Mouse (Mus musculus): Measurements from ENCODE around the gene Aldh1a1. TPM values are rescaled to one million over a fixed set of nuclear protein-coding genes. Genes with fewer than 3 reads are reported as not detected.
A peak's percentile ranks its signal among the peaks of the same experiment; 100 is the strongest.

Aldh1a1 gene
- 36.3 and 37.7 TPM in 2 replicates for polyA plus RNA-seq (2015; fragmentation: Nextera tagmentation; extraction: Ambion mirVana)

DNA sequence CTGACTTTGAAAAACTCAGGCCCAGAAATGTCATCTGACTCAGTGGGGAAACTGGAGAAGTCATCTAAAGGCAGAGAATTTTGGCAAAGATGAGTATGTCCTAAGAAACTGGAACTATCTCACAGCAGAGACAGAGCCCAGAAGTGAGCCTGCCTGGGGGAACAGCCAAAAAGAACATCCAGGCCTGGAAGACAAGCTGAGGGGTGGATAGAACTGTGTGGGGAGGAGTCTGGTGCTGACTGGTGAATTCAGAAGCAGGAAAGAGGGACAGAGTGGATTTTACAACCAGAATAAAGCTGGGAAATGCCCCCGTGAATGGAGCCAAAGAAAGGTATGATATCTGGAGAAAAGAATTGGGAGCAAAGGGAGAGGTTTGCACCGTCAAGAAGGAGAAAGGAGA is at the start of gene Aldh1a1:
Gene Aldh1a1 (plus strand): TSS at position 225 of the 400 bp plus-strand sequence.
- H3K27ac ChIP-seq (ENCODE audit: low read length), result peak within 1 kb of the TSS; percentile 57; the same call in 1 of the 2 replicates
- H3K36me3 ChIP-seq (ENCODE audit: control insufficient read depth, insufficient read depth, low read length), result no peaks in the 10 kb centered on the region
- no peaks in the 10 kb centered on the region for H3K4me1 ChIP-seq (ENCODE audit: control insufficient read depth, insufficient read depth, low read length)
- H3K27me3 ChIP-seq (ENCODE audit: control insufficient read depth, insufficient read depth, low read length), result no peaks in the 10 kb centered on the region
- 72% methylated on average over 2 of the region's 2 CpGs for WGBS
- no peak within 1 kb of the TSS for H3K4me3 ChIP-seq (replicated peaks; ENCODE audit: low read length)
- no peak within 1 kb of the TSS for H3K4me2 ChIP-seq (ENCODE audit: low read depth, low read length)
- H3K9ac ChIP-seq (ENCODE audit: low read length), result no peak within 1 kb of the TSS
- no peaks in the 10 kb centered on the region for H3K9me3 ChIP-seq (replicated peaks; ENCODE audit: control insufficient read depth, low read length)
- 0 out of 2 replicates have a peak, but pooled peaks have one; percentile 37 for ATAC-seq (ENCODE audit: insufficient read depth, low FRiP score)

DNA sequence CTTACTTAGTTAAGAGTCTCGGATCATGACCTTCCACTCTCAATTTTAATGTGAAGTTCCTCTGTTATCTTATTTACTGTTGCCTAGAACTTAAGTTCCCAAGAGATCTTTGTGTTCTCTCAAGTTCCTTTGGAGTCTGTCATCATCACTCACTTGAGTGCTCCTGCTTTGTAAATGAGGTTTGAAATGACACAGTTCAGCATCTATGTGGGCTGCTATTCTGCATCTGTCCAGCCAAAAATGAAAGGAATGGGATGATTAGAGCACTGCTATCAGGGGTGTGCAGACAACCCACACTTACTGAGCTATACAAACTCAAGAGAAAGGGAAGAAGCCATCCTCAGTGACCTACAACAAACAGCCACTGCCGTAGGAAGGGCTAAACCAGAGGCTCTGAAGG is 44.7 kb upstream of the Aldh1a1 start:
- Histone ChIP-seq H3K9me3 (replicated peaks; ENCODE audit: control insufficient read depth, low read length) (no peaks in the 10 kb centered on the region), H3K9ac (ENCODE audit: low read length) (no peak overlapping the region), H3K36me3 (ENCODE audit: control insufficient read depth, insufficient read depth, low read length) (no peaks in the 10 kb centered on the region), H3K27ac (ENCODE audit: low read length) (no peak overlapping the region), H3K4me2 (ENCODE audit: low read depth, low read length) (no peak overlapping the region), H3K4me3 (replicated peaks; ENCODE audit: low read length) (no peak overlapping the region), H3K27me3 (ENCODE audit: control insufficient read depth, insufficient read depth, low read length) (no peaks in the 10 kb centered on the region), H3K4me1 (ENCODE audit: control insufficient read depth, insufficient read depth, low read length) (no peaks in the 10 kb centered on the region)
- WGBS, result 63% methylated on average over 2 of the region's 2 CpGs
- ATAC-seq (ENCODE audit: insufficient read depth, low FRiP score), result no peak

DNA sequence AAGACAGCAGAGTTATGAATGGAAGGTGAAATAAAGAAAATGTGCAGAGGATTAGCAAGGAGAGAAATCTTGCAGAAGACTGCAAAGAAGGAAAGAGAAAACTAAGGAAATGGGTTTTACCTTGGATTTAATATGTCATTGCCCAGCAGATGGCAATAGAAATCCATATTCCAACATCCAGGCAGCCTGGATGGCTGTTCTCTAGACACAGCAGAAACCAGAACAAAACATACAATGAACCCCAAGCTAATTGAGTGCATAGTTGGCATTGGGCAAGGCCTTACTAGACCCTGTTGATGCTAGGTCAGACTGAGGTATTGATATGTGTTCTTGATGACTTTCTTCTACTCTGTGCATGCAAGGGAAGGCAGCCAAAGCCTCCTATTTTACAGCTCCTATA is 43.0 kb upstream of the Aldh1a1 start:
- no peak overlapping the region for H3K27ac ChIP-seq (ENCODE audit: low read length)
- ATAC-seq (ENCODE audit: insufficient read depth, low FRiP score), result no peak
- H3K4me1 ChIP-seq (ENCODE audit: control insufficient read depth, insufficient read depth, low read length), result no peaks in the 10 kb centered on the region
- no peak overlapping the region for H3K9ac ChIP-seq (ENCODE audit: low read length)
- no peaks in the 10 kb centered on the region for H3K27me3 ChIP-seq (ENCODE audit: control insufficient read depth, insufficient read depth, low read length)
- no peak overlapping the region for H3K4me2 ChIP-seq (ENCODE audit: low read depth, low read length)
- H3K9me3 ChIP-seq (replicated peaks; ENCODE audit: control insufficient read depth, low read length), result no peaks in the 10 kb centered on the region
- H3K36me3 ChIP-seq (ENCODE audit: control insufficient read depth, insufficient read depth, low read length), result no peaks in the 10 kb centered on the region
- no peak overlapping the region for H3K4me3 ChIP-seq (replicated peaks; ENCODE audit: low read length)

DNA sequence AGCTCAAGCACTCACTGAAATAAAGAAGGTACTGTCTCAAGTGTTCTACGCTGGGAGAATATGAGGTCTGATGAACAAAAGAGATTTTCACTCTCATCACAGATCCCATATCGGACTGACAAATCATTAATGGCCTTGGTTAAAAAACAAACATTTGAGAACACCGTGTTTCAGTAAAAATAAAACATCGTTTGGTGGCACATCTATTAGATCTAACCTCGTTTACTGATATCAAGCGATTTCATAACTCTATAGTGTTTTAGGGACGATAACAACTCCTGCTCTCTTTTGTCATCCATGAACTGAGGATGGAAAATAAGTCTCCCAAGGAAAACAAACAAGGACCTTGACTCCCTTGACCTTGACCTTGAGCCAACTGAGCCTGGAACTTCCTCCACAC is 41.5 kb upstream of the Aldh1a1 start:
- Histone ChIP-seq H3K4me3 (replicated peaks; ENCODE audit: low read length) (no peak overlapping the region), H3K36me3 (ENCODE audit: control insufficient read depth, insufficient read depth, low read length) (no peaks in the 10 kb centered on the region), H3K9me3 (replicated peaks; ENCODE audit: control insufficient read depth, low read length) (no peaks in the 10 kb centered on the region), H3K4me1 (ENCODE audit: control insufficient read depth, insufficient read depth, low read length) (no peaks in the 10 kb centered on the region), H3K27ac (ENCODE audit: low read length) (no peak overlapping the region), H3K4me2 (ENCODE audit: low read depth, low read length) (no peak overlapping the region), H3K9ac (ENCODE audit: low read length) (no peak overlapping the region), H3K27me3 (ENCODE audit: control insufficient read depth, insufficient read depth, low read length) (no peaks in the 10 kb centered on the region)
- no peak for ATAC-seq (ENCODE audit: insufficient read depth, low FRiP score)
- WGBS, result 74% methylated on average over 7 of the region's 7 CpGs

DNA sequence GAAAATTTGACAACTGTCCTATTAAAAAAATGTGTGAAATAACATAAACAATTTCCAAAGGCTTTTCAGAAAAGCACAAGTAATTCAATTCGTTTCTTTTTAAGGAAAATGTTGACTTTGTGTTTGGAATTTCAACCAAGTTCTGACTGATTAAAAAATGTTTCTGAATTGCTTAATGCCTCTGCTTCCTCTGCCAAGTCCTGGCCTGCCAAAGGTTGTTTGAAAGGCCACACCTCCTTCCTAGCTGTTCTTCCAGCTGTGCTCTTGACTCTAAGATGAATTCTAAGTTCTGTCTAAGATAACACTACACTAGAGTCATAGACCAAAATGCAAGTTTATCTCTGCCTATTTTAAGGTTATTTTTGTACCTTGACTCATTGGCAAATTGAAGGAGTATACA is 8.0 kb upstream of the Aldh1a1 start:
- peak; percentile 56; the same call in 1 of the 2 replicates for ATAC-seq (ENCODE audit: insufficient read depth, low FRiP score)
- H3K36me3 ChIP-seq (ENCODE audit: control insufficient read depth, insufficient read depth, low read length), result no peaks in the 10 kb centered on the region
- H3K4me3 ChIP-seq (replicated peaks; ENCODE audit: low read length), result no peak overlapping the region
- WGBS, result 40% methylated on average over 1 of the region's 1 CpGs
- no peaks in the 10 kb centered on the region for H3K4me1 ChIP-seq (ENCODE audit: control insufficient read depth, insufficient read depth, low read length)
- no peak overlapping the region for H3K27ac ChIP-seq (ENCODE audit: low read length)
- no peaks in the 10 kb centered on the region for H3K27me3 ChIP-seq (ENCODE audit: control insufficient read depth, insufficient read depth, low read length)
- H3K9me3 ChIP-seq (replicated peaks; ENCODE audit: control insufficient read depth, low read length), result no peaks in the 10 kb centered on the region
- H3K4me2 ChIP-seq (ENCODE audit: low read depth, low read length), result no peak overlapping the region
- no peak overlapping the region for H3K9ac ChIP-seq (ENCODE audit: low read length)

DNA sequence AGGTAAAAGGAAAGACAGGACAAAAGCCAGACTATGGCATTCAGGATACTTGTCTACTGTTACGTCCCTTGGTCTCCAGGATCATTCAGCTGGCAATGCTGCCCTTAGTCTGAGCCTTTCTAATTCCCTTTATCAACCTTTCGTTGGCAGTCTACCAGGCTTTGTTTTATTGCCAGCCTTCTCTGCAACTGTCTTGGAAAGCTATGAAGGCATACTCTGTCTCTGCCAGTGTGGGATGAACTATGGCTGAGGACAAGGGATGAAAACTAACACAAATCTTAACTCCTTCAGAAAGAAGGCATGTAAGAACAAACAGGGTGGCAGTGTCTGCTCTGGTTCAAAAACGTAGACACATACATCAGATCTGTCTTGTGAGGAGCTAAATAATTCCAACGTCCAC is 565 bp upstream of the Aldh1a1 start:
- 54% methylated on average over 4 of the region's 4 CpGs for WGBS
- no peaks in the 10 kb centered on the region for H3K36me3 ChIP-seq (ENCODE audit: control insufficient read depth, insufficient read depth, low read length)
- H3K4me2 ChIP-seq (ENCODE audit: low read depth, low read length), result no peak overlapping the region

DNA sequence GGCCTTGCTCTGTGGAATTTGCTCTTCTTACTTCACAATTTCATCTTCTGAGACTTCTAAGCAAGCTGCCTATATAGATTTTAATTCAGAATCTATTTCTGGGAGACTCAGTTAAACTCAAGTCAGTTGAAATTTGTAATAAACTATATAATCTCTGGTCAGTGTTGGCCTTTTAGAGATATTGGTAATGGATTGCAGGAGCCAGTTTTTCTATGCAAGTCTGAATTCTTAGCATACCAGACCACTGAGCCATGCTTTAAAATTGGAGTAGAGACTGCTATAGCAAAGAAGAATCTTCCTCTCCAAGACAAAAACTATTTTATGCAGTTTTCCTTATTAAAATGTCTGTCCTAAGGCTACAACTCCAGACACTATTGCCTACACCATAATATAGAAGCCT is 4.0 kb downstream of the Aldh1a1 start:
- Histone ChIP-seq H3K4me1 (ENCODE audit: control insufficient read depth, insufficient read depth, low read length) (no peaks in the 10 kb centered on the region), H3K36me3 (ENCODE audit: control insufficient read depth, insufficient read depth, low read length) (no peaks in the 10 kb centered on the region), H3K9ac (ENCODE audit: low read length) (no peak overlapping the region), H3K27me3 (ENCODE audit: control insufficient read depth, insufficient read depth, low read length) (no peaks in the 10 kb centered on the region), H3K27ac (ENCODE audit: low read length) (no peak overlapping the region), H3K4me3 (replicated peaks; ENCODE audit: low read length) (no peak overlapping the region), H3K4me2 (ENCODE audit: low read depth, low read length) (no peak overlapping the region), H3K9me3 (replicated peaks; ENCODE audit: control insufficient read depth, low read length) (no peaks in the 10 kb centered on the region)
- no peak for ATAC-seq (ENCODE audit: insufficient read depth, low FRiP score)

More for the DNA sequence above, 565 bp upstream of the Aldh1a1 start:
- H3K9me3 ChIP-seq (replicated peaks; ENCODE audit: control insufficient read depth, low read length), result no peaks in the 10 kb centered on the region
- H3K27me3 ChIP-seq (ENCODE audit: control insufficient read depth, insufficient read depth, low read length), result no peaks in the 10 kb centered on the region
- H3K4me1 ChIP-seq (ENCODE audit: control insufficient read depth, insufficient read depth, low read length), result no peaks in the 10 kb centered on the region
- no peak for ATAC-seq (ENCODE audit: insufficient read depth, low FRiP score)
- no peak overlapping the region for H3K9ac ChIP-seq (ENCODE audit: low read length)
- H3K27ac ChIP-seq (ENCODE audit: low read length), result no peak overlapping the region
- H3K4me3 ChIP-seq (replicated peaks; ENCODE audit: low read length), result no peak overlapping the region

DNA sequence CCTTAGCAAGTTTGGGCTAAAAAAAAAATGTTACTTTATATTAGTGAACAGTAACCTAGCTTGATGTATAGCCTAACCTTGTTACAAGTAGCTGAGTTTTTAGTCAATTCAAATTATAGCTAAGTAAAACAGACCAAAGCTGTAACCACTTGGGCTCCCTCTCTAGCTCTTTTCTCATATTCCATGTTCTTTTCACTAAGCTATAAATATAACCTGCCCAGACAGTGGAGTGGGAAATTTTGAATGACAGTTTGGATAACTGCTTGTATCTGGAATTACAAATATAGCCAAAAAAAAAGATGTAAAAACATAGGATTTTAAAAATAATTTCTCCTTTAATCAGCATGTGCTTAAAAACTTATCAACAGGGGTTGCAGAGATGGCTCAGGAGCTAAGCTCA is 12.8 kb downstream of the Aldh1a1 start:
- no peaks in the 10 kb centered on the region for H3K9me3 ChIP-seq (replicated peaks; ENCODE audit: control insufficient read depth, low read length)
- no peaks in the 10 kb centered on the region for H3K27me3 ChIP-seq (ENCODE audit: control insufficient read depth, insufficient read depth, low read length)
- no peak for ATAC-seq (ENCODE audit: insufficient read depth, low FRiP score)
- H3K9ac ChIP-seq (ENCODE audit: low read length), result no peak overlapping the region
- no peaks in the 10 kb centered on the region for H3K4me1 ChIP-seq (ENCODE audit: control insufficient read depth, insufficient read depth, low read length)
- no peak overlapping the region for H3K27ac ChIP-seq (ENCODE audit: low read length)
- no peak overlapping the region for H3K4me2 ChIP-seq (ENCODE audit: low read depth, low read length)
- H3K4me3 ChIP-seq (replicated peaks; ENCODE audit: low read length), result no peak overlapping the region
- H3K36me3 ChIP-seq (ENCODE audit: control insufficient read depth, insufficient read depth, low read length), result no peaks in the 10 kb centered on the region

DNA sequence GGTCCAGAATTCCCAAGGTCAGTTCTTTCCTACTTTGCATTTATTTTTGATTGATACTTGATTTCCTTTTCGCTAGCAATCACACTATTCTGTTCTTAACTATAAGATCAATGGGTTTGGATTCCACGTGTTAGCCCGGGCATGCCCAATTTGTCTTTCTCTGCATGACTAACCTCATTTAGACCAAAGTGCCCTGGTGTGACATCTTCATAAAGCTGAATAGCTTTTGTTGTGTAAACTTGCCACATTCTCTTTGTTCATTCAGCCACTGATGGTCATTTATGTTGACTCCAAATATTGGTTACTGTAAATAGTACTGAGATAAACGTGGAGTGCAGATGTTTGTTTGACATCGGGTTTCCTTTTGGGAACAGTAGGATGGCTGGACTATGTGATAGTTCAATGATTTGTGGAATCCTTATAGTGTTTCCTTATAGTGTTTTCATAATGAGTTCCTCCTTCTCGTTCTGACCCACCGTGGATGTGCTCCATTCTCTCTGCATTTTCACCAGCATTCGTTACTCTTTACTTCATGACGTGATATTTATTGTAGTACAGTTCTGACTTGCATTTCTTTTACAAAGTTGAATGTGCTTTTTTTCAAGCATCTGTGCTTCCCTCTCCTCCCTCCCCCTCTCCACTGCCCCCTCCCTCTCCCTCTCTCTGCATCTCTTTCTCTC is 14.6 kb downstream of the Aldh1a1 start:
- ATAC-seq (ENCODE audit: insufficient read depth, low FRiP score), result no peak
- Histone ChIP-seq H3K4me3 (replicated peaks; ENCODE audit: low read length) (no peak overlapping the region), H3K4me1 (ENCODE audit: control insufficient read depth, insufficient read depth, low read length) (no peaks in the 10 kb centered on the region), H3K9me3 (replicated peaks; ENCODE audit: control insufficient read depth, low read length) (no peaks in the 10 kb centered on the region), H3K9ac (ENCODE audit: low read length) (no peak overlapping the region), H3K4me2 (ENCODE audit: low read depth, low read length) (no peak overlapping the region), H3K36me3 (ENCODE audit: control insufficient read depth, insufficient read depth, low read length) (no peaks in the 10 kb centered on the region), H3K27ac (ENCODE audit: low read length) (no peak overlapping the region), H3K27me3 (ENCODE audit: control insufficient read depth, insufficient read depth, low read length) (no peaks in the 10 kb centered on the region)
- WGBS, result 51% methylated on average over 9 of the region's 9 CpGs
